Mouse (Mus musculus): ENCODE measurements around the gene Lhx2. TPM values are rescaled to one million over a fixed set of nuclear protein-coding genes. Genes with fewer than 3 reads are reported as not detected.

The Lhx2 gene
- polyA plus RNA-seq, 1 experiment from 2014 or later, result 21.9 TPM

- Histone ChIP-seq H3K36me3 (ENCODE audit: control insufficient read depth, insufficient read depth, low read length) (no peaks in the 10 kb centered on the region), H3K27ac (ENCODE audit: low read depth, low read length) (no peak overlapping the region), H3K27me3 (ENCODE audit: control insufficient read depth, insufficient read depth, low read length) (no peaks in the 10 kb centered on the region; the same call in 1 of the 2 replicates), H3K4me2 (replicated peaks; ENCODE audit: low read depth, low read length) (no peak overlapping the region), H3K4me3 (ENCODE audit: low read depth, low read length) (no peak overlapping the region), H3K4me1 (replicated peaks; ENCODE audit: control insufficient read depth, insufficient read depth, low read length) (no peaks in the 10 kb centered on the region), H3K9ac (ENCODE audit: low read depth, low read length) (no peak overlapping the region), H3K9me3 (ENCODE audit: control insufficient read depth, low read length) (no peaks in the 10 kb centered on the region)
- DNase-seq (ENCODE audit: low spot score) (no peak), ATAC-seq (ENCODE audit: low FRiP score) (no peak)
- 65% methylated on average over 8 of the region's 8 CpGs for WGBS
These were observed 15.7 kb upstream of the Lhx2 start for GRCm38 (mm10) chr2:38323380-38323779.

GRCm38 (mm10) chr2:38326671-38327070, 12.4 kb upstream of the Lhx2 start:
- no peak for ATAC-seq (ENCODE audit: low FRiP score)

GRCm38 (mm10) chr2:38333586-38334119, 5.4 kb upstream of the Lhx2 start:
- Histone ChIP-seq H3K4me3 (ENCODE audit: low read depth, low read length) (no peak overlapping the region), H3K4me2 (replicated peaks; ENCODE audit: low read depth, low read length) (no peak overlapping the region), H3K4me1 (replicated peaks; ENCODE audit: control insufficient read depth, insufficient read depth, low read length) (no peaks in the 10 kb centered on the region), H3K27me3 (ENCODE audit: control insufficient read depth, insufficient read depth, low read length) (peaks cover 46% of the 10 kb centered on the region), H3K27ac (ENCODE audit: low read depth, low read length) (no peak overlapping the region), H3K9me3 (ENCODE audit: control insufficient read depth, low read length) (no peaks in the 10 kb centered on the region), H3K9ac (ENCODE audit: low read depth, low read length) (no peak overlapping the region), H3K36me3 (ENCODE audit: control insufficient read depth, insufficient read depth, low read length) (no peaks in the 10 kb centered on the region)
- ATAC-seq (ENCODE audit: low FRiP score) (no peak), DNase-seq (ENCODE audit: low spot score) (no peak)
- WGBS, result 38% methylated on average over 7 of the region's 7 CpGs

More at GRCm38 (mm10) chr2:38326671-38327070, 12.4 kb upstream of the Lhx2 start:
- no peaks in the 10 kb centered on the region for H3K4me1 ChIP-seq (replicated peaks; ENCODE audit: control insufficient read depth, insufficient read depth, low read length)
- H3K9ac ChIP-seq (ENCODE audit: low read depth, low read length), result no peak overlapping the region
- H3K9me3 ChIP-seq (ENCODE audit: control insufficient read depth, low read length), result no peaks in the 10 kb centered on the region
- H3K4me3 ChIP-seq (ENCODE audit: low read depth, low read length), result no peak overlapping the region
- no peaks in the 10 kb centered on the region for H3K36me3 ChIP-seq (ENCODE audit: control insufficient read depth, insufficient read depth, low read length)
- DNase-seq (ENCODE audit: low spot score), result no peak
- 46% methylated on average over 1 of the region's 1 CpGs for WGBS
- no peak overlapping the region for H3K4me2 ChIP-seq (replicated peaks; ENCODE audit: low read depth, low read length)
- H3K27ac ChIP-seq (ENCODE audit: low read depth, low read length), result no peak overlapping the region
- 0 out of 2 replicates have a peak, but pooled peaks cover 2% of the 10 kb centered on the region for H3K27me3 ChIP-seq (ENCODE audit: control insufficient read depth, insufficient read depth, low read length)

GRCm38 (mm10) chr2:38336606-38337005, 2.5 kb upstream of the Lhx2 start:
- Histone ChIP-seq H3K27me3 (ENCODE audit: control insufficient read depth, insufficient read depth, low read length) (peaks cover 72% of the 10 kb centered on the region), H3K4me3 (ENCODE audit: low read depth, low read length) (no peak overlapping the region), H3K4me1 (replicated peaks; ENCODE audit: control insufficient read depth, insufficient read depth, low read length) (peaks cover 7% of the 10 kb centered on the region), H3K4me2 (replicated peaks; ENCODE audit: low read depth, low read length) (0 out of 2 replicates have a peak overlapping the region, but pooled peaks have one; percentile 6), H3K36me3 (ENCODE audit: control insufficient read depth, insufficient read depth, low read length) (no peaks in the 10 kb centered on the region), H3K9ac (ENCODE audit: low read depth, low read length) (no peak overlapping the region), H3K9me3 (ENCODE audit: control insufficient read depth, low read length) (no peaks in the 10 kb centered on the region), H3K27ac (ENCODE audit: low read depth, low read length) (no peak overlapping the region)
- no peak for ATAC-seq (ENCODE audit: low FRiP score)
- peak; percentile 51 for DNase-seq (ENCODE audit: low spot score)
- under 1% methylated on average over 17 of the region's 17 CpGs for WGBS

GRCm38 (mm10) chr2:38337091-38337640, 1.9 kb upstream of the Lhx2 start:
- Histone ChIP-seq H3K4me3 (ENCODE audit: low read depth, low read length) (no peak overlapping the region), H3K9ac (ENCODE audit: low read depth, low read length) (no peak overlapping the region), H3K9me3 (ENCODE audit: control insufficient read depth, low read length) (no peaks in the 10 kb centered on the region), H3K4me1 (replicated peaks; ENCODE audit: control insufficient read depth, insufficient read depth, low read length) (peaks cover 7% of the 10 kb centered on the region), H3K36me3 (ENCODE audit: control insufficient read depth, insufficient read depth, low read length) (no peaks in the 10 kb centered on the region), H3K27ac (ENCODE audit: low read depth, low read length) (no peak overlapping the region), H3K4me2 (replicated peaks; ENCODE audit: low read depth, low read length) (no peak overlapping the region), H3K27me3 (ENCODE audit: control insufficient read depth, insufficient read depth, low read length) (peaks cover 78% of the 10 kb centered on the region)
- 2% methylated on average over 6 of the region's 6 CpGs for WGBS
- ATAC-seq (ENCODE audit: low FRiP score), result no peak
- peak; percentile 40 for DNase-seq (ENCODE audit: low spot score)

GRCm38 (mm10) chr2:38337681-38338080, 1.4 kb upstream of the Lhx2 start:
- Histone ChIP-seq H3K4me2 (replicated peaks; ENCODE audit: low read depth, low read length) (no peak overlapping the region), H3K4me1 (replicated peaks; ENCODE audit: control insufficient read depth, insufficient read depth, low read length) (peaks cover 7% of the 10 kb centered on the region), H3K27me3 (ENCODE audit: control insufficient read depth, insufficient read depth, low read length) (peaks cover 82% of the 10 kb centered on the region), H3K4me3 (ENCODE audit: low read depth, low read length) (no peak overlapping the region), H3K9ac (ENCODE audit: low read depth, low read length) (no peak overlapping the region), H3K36me3 (ENCODE audit: control insufficient read depth, insufficient read depth, low read length) (no peaks in the 10 kb centered on the region), H3K9me3 (ENCODE audit: control insufficient read depth, low read length) (no peaks in the 10 kb centered on the region), H3K27ac (ENCODE audit: low read depth, low read length) (no peak overlapping the region)
- ATAC-seq (ENCODE audit: low FRiP score), result no peak
- 3% methylated on average over 5 of the region's 5 CpGs for WGBS
- DNase-seq (ENCODE audit: low spot score), result no peak

GRCm38 (mm10) chr2:38338348-38338932, 641 bp upstream of the Lhx2 start:
- Histone ChIP-seq H3K9me3 (ENCODE audit: control insufficient read depth, low read length) (no peaks in the 10 kb centered on the region), H3K27me3 (ENCODE audit: control insufficient read depth, insufficient read depth, low read length) (peaks cover 88% of the 10 kb centered on the region), H3K4me3 (ENCODE audit: low read depth, low read length) (peak overlapping the region; percentile 36; the same call in 1 of the 2 replicates), H3K4me1 (replicated peaks; ENCODE audit: control insufficient read depth, insufficient read depth, low read length) (peaks cover 7% of the 10 kb centered on the region), H3K4me2 (replicated peaks; ENCODE audit: low read depth, low read length) (no peak overlapping the region), H3K9ac (ENCODE audit: low read depth, low read length) (no peak overlapping the region), H3K36me3 (ENCODE audit: control insufficient read depth, insufficient read depth, low read length) (no peaks in the 10 kb centered on the region), H3K27ac (ENCODE audit: low read depth, low read length) (no peak overlapping the region)
- 0% methylated on average over 5 of the region's 5 CpGs for WGBS
- peak; percentile 51 for DNase-seq (ENCODE audit: low spot score)
- no peak for ATAC-seq (ENCODE audit: low FRiP score)

- peaks cover 7% of the 10 kb centered on the region for H3K4me1 ChIP-seq (replicated peaks; ENCODE audit: control insufficient read depth, insufficient read depth, low read length)
- H3K4me3 ChIP-seq (ENCODE audit: low read depth, low read length), result peak overlapping the region; percentile 36
- H3K4me2 ChIP-seq (replicated peaks; ENCODE audit: low read depth, low read length), result peak overlapping the region; percentile 52
- WGBS, result under 1% methylated on average over 9 of the region's 9 CpGs
- H3K9ac ChIP-seq (ENCODE audit: low read depth, low read length), result peak overlapping the region; percentile 42; the same call in 1 of the 2 replicates
- H3K9me3 ChIP-seq (ENCODE audit: control insufficient read depth, low read length), result no peaks in the 10 kb centered on the region
- DNase-seq (ENCODE audit: low spot score) (peak; percentile 58), ATAC-seq (ENCODE audit: low FRiP score) (0 out of 2 replicates have a peak, but pooled peaks have one; percentile 4)
- H3K36me3 ChIP-seq (ENCODE audit: control insufficient read depth, insufficient read depth, low read length), result no peaks in the 10 kb centered on the region
- peaks cover 93% of the 10 kb centered on the region for H3K27me3 ChIP-seq (ENCODE audit: control insufficient read depth, insufficient read depth, low read length)
- H3K27ac ChIP-seq (ENCODE audit: low read depth, low read length), result peak overlapping the region; percentile 78
These were observed 987 bp downstream of the Lhx2 start for GRCm38 (mm10) chr2:38339910-38340625.

All from hindbrain, embryonic 11.5 days (tissue).